Mouse (Mus musculus) small intestine, adult 2 months (tissue): ENCODE results near the gene Ccdc7a.

ENCODE experiments used
- CTCF ChIP-seq: fragments of 200-500 bp; IDR thresholded peaks from 2 replicates; pipeline ENCODE4 v1.5.1; 2012; ENCODE audit warnings: low read depth, mild to moderate bottlenecking, control low read depth, inconsistent platforms, low read length, moderate library complexity, mixed read lengths; ENCODE audit not compliant: insufficient replicate concordance, insufficient read length; ENCODE audit errors: extremely low read depth
- POLR2A ChIP-seq: fragments of 200-500 bp; IDR thresholded peaks from 2 replicates; pipeline ENCODE4 v1.6.1; 2012; ENCODE audit warnings: low read depth, mild to moderate bottlenecking, control low read depth, inconsistent platforms, low read length, moderate library complexity

GRCm38 (mm10) chr8:128690056-128690455 lies 375.3 kb downstream of the Ccdc7a start:
- no peak for TF ChIP-seq POLR2A
- no peak for TF ChIP-seq CTCF
